Mouse (Mus musculus): ENCODE measurements around the gene Sdk2. TPM values are rescaled to one million over a fixed set of nuclear protein-coding genes. Genes with fewer than 3 reads are reported as not detected.

Gene Sdk2
- polyA plus RNA-seq (2015; fragmentation: Illumina TruSeq; extraction: RNeasy Lipid Tissue Mini Kit (QIAGEN cat#74804); ENCODE audit: insufficient read depth, low read depth, low replicate concordance), result 2.6 TPM

DNA sequence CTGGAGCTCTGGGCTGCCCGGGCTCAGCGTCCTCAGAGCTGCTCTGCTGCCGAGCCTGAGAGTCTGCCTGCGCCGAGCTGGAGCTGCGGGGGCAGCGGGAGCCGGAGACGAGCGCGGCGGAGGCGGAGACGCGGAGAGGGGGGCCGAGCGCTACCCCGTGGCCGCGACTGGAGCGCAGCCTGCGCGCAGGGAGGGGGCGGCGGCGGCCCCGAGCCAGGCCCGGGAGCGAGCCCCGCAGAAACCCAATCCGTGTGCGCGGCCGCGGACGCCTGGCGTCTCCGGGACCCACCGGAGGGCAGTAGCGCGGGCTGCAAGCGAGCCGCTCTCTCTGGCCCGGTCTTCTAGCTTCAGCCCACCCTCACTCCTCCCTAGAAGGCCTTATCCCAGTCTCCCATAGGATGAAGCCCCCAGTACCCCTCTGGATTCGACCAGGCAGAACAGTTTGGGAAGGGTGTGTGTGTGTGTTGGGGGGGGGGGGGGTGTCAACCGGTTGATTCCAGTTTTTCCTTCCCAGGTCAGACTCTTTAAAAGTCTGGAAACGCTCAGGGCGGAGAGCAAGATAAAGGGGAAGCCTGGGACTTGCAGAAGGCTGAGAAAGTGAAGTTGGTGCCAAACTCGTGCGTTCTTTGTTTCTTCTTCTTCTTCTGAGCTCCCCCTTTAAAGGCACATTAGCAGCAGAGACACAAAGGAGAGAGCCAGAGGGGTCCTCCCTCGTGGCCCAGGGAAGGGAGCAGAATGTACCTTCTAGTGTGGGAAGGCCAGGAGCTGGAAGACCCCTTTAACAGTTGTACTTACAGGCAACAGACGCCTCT is at the start of gene Sdk2:
Gene Sdk2 (minus strand): TSS at position 96 of the 812 bp plus-strand sequence.

DNA sequence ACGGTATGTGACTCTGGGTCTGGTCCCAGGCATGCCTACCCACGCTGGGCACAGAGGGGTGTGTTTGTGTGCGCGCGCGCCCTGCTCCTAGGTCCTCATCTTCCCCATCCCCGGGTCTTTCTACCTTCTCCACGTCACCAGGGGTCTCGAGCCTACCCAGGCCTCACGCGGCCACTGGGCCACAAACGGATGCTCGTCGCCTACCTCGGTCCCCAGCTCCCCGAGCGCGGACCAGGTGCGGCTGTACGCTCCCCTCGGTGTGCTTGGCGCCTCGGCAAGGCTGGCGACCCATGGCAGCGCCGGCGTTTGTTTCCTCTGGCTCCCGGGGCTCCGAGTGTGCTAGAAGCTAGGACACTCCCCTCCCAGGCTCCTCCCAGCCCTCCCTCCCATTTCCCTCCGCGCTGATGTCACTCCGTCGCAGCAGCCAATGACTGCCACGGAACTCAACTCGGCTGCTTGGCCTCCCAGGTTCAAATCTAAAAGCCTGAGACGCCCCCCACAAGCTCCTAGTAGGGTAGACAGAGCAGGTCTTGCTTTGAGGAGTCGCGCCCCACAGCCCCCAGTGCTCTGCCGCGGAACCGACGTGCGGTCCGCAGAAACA is 315.3 kb downstream of the Sdk2 start, which contains the start of gene Cdc42ep4:
Gene Cdc42ep4 (minus strand): TSS at position 398 of the 601 bp plus-strand sequence.

All from pancreas, adult 10 weeks (tissue).